Mouse (Mus musculus) embryonic facial prominence, embryonic 10.5 days (tissue): ENCODE results near the gene Ube2k. TPM values are rescaled to one million over a fixed set of nuclear protein-coding genes. Genes with fewer than 3 reads are reported as not detected.

Source experiments
- DNase-seq: peaks from one replicate; pipeline ENCODE4 v3.0.0-alpha.2; 2017; ENCODE audit warnings: low spot score
- H3K27ac ChIP-seq: fragments of 300-500 bp; sonication (generic); replicated peaks from 2 replicates; pipeline ENCODE4 v1.5.1; 2016; ENCODE audit warnings: mild to moderate bottlenecking
- H3K27me3 ChIP-seq: fragments of 300-500 bp; sonication (generic); replicated peaks from 2 replicates; pipeline ENCODE4 v1.6.1; 2016; ENCODE audit warnings: low read depth, mild to moderate bottlenecking; ENCODE audit not compliant: poor library complexity, severe bottlenecking
- H3K36me3 ChIP-seq: fragments of 300-500 bp; sonication (generic); replicated peaks from 2 replicates; pipeline ENCODE4 v1.6.1; 2016; ENCODE audit warnings: mild to moderate bottlenecking, moderate library complexity
- H3K4me1 ChIP-seq: fragments of 300-500 bp; sonication (generic); 2 replicates; pipeline ENCODE4 v1.6.1; 2016
- H3K4me3 ChIP-seq: fragments of 300-500 bp; sonication (generic); 2 replicates; pipeline ENCODE4 v1.5.1; 2016; ENCODE audit warnings: mild to moderate bottlenecking, moderate library complexity
- H3K9me3 ChIP-seq: fragments of 300-500 bp; sonication (generic); 2 replicates; pipeline ENCODE4 v1.6.1; 2016; ENCODE audit warnings: mild to moderate bottlenecking
- WGBS: fragments of 180-500 bp; shearing (Covaris S2); methylation state at CpG from one replicate; pipeline ENCODE4 v1.1.7; 2016; 5-methylcytosine and 5-hydroxymethylcytosine counted together
- polyA plus RNA-seq: library from polyadenylated mRNA; unstranded; fragments of >200 nt; fragmentation: Nextera tagmentation; extraction: Ambion mirVana; gene quantifications from 2 replicates; pipeline ENCODE4 v1.2.1, GENCODE M21; 2016

Ube2k gene
- polyA plus RNA-seq, 1 experiment from 2014 or later = 216 TPM

- WGBS = 90% methylated on average over 3 of the region's 3 CpGs
- Histone ChIP-seq H3K4me1 (peaks cover 14% of the 10 kb centered on the region), H3K4me3 (no peak overlapping the region)
Measured at GRCm38 (mm10) chr5:65541889-65542288, 4.9 kb downstream of the Ube2k start.

GRCm38 (mm10) chr5:65543491-65543890 lies 6.5 kb downstream of the Ube2k start:
- DNase-seq = no peak
- no peak overlapping the region for H3K4me3 ChIP-seq
- H3K27ac ChIP-seq = no peak overlapping the region
- H3K9me3 ChIP-seq = no peaks in the 10 kb centered on the region
- peaks cover 51% of the 10 kb centered on the region for H3K36me3 ChIP-seq
- WGBS = 85% methylated on average over 1 of the region's 1 CpGs
- peaks cover 12% of the 10 kb centered on the region for H3K4me1 ChIP-seq
- no peaks in the 10 kb centered on the region for H3K27me3 ChIP-seq

More at GRCm38 (mm10) chr5:65541889-65542288, 4.9 kb downstream of the Ube2k start:
- DNase-seq = no peak
- peaks cover 42% of the 10 kb centered on the region for H3K36me3 ChIP-seq
- no peaks in the 10 kb centered on the region for H3K9me3 ChIP-seq
- H3K27ac ChIP-seq = no peak overlapping the region
- no peaks in the 10 kb centered on the region for H3K27me3 ChIP-seq

GRCm38 (mm10) chr5:65544616-65545015 lies 7.6 kb downstream of the Ube2k start:
- H3K27ac ChIP-seq = no peak overlapping the region
- 91% methylated on average over 2 of the region's 2 CpGs for WGBS
- H3K9me3 ChIP-seq = no peaks in the 10 kb centered on the region
- H3K27me3 ChIP-seq = no peaks in the 10 kb centered on the region
- no peak overlapping the region for H3K4me3 ChIP-seq
- DNase-seq = no peak
- peaks cover 3% of the 10 kb centered on the region; the same call in 1 of the 2 replicates for H3K4me1 ChIP-seq
- peaks cover 55% of the 10 kb centered on the region for H3K36me3 ChIP-seq

- Histone ChIP-seq H3K9me3 (peaks cover 2% of the 10 kb centered on the region; the same call in 1 of the 2 replicates), H3K4me3 (no peak overlapping the region), H3K36me3 (peaks cover 71% of the 10 kb centered on the region), H3K4me1 (no peaks in the 10 kb centered on the region), H3K27ac (no peak overlapping the region), H3K27me3 (no peaks in the 10 kb centered on the region)
- DNase-seq = no peak
- 94% methylated on average over 1 of the region's 1 CpGs for WGBS
Measured at GRCm38 (mm10) chr5:65549677-65550076, 12.6 kb downstream of the Ube2k start.

GRCm38 (mm10) chr5:65557109-65557508 lies 20.1 kb downstream of the Ube2k start:
- no peak for DNase-seq
- Histone ChIP-seq H3K27ac (no peak overlapping the region), H3K4me1 (peaks cover 7% of the 10 kb centered on the region; the same call in 1 of the 2 replicates)

GRCm38 (mm10) chr5:65561125-65561893 lies 24.3 kb downstream of the Ube2k start:
- DNase-seq = peak; percentile 13
- no peaks in the 10 kb centered on the region for H3K9me3 ChIP-seq
- WGBS = 40% methylated on average over 20 of the region's 20 CpGs
- no peaks in the 10 kb centered on the region for H3K27me3 ChIP-seq
- no peak overlapping the region for H3K27ac ChIP-seq
- no peak overlapping the region; the same call in 1 of the 2 replicates for H3K4me3 ChIP-seq
- peaks cover 25% of the 10 kb centered on the region for H3K36me3 ChIP-seq
- H3K4me1 ChIP-seq = peaks cover 7% of the 10 kb centered on the region; the same call in 1 of the 2 replicates

More at GRCm38 (mm10) chr5:65557109-65557508, 20.1 kb downstream of the Ube2k start:
- no peak overlapping the region for H3K4me3 ChIP-seq
- H3K36me3 ChIP-seq = peaks cover 43% of the 10 kb centered on the region
- no peaks in the 10 kb centered on the region for H3K27me3 ChIP-seq
- peaks cover 2% of the 10 kb centered on the region; the same call in 1 of the 2 replicates for H3K9me3 ChIP-seq

GRCm38 (mm10) chr5:65565486-65565885 lies 28.5 kb downstream of the Ube2k start:
- H3K4me1 ChIP-seq = peaks cover 7% of the 10 kb centered on the region; the same call in 1 of the 2 replicates
- no peak for DNase-seq
- 88% methylated on average over 2 of the region's 2 CpGs for WGBS
- H3K27ac ChIP-seq = no peak overlapping the region
- no peaks in the 10 kb centered on the region for H3K9me3 ChIP-seq
- no peaks in the 10 kb centered on the region for H3K27me3 ChIP-seq
- no peak overlapping the region for H3K4me3 ChIP-seq
- peaks cover 49% of the 10 kb centered on the region for H3K36me3 ChIP-seq

- DNase-seq = no peak
- Histone ChIP-seq H3K36me3 (peaks cover 57% of the 10 kb centered on the region), H3K27me3 (no peaks in the 10 kb centered on the region), H3K27ac (no peak overlapping the region), H3K4me3 (no peak overlapping the region), H3K9me3 (no peaks in the 10 kb centered on the region), H3K4me1 (no peaks in the 10 kb centered on the region)
- 87% methylated on average over 2 of the region's 2 CpGs for WGBS
Measured at GRCm38 (mm10) chr5:65574876-65575275, 37.8 kb downstream of the Ube2k start.

- no peak for DNase-seq
- Histone ChIP-seq H3K9me3 (no peaks in the 10 kb centered on the region), H3K27ac (no peak overlapping the region), H3K4me3 (no peak overlapping the region), H3K27me3 (no peaks in the 10 kb centered on the region), H3K36me3 (peaks cover 57% of the 10 kb centered on the region), H3K4me1 (no peaks in the 10 kb centered on the region)
- 88% methylated on average over 2 of the region's 2 CpGs for WGBS
Measured at GRCm38 (mm10) chr5:65575896-65576295, 38.9 kb downstream of the Ube2k start.

GRCm38 (mm10) chr5:65578545-65578944 lies 41.5 kb downstream of the Ube2k start:
- Histone ChIP-seq H3K36me3 (peaks cover 64% of the 10 kb centered on the region), H3K4me1 (no peaks in the 10 kb centered on the region), H3K27me3 (no peaks in the 10 kb centered on the region), H3K9me3 (no peaks in the 10 kb centered on the region), H3K4me3 (no peak overlapping the region), H3K27ac (no peak overlapping the region)
- WGBS = 88% methylated on average over 3 of the region's 3 CpGs
- DNase-seq = no peak

- Histone ChIP-seq H3K4me1 (no peaks in the 10 kb centered on the region), H3K36me3 (peaks cover 87% of the 10 kb centered on the region), H3K27me3 (no peaks in the 10 kb centered on the region), H3K4me3 (no peak overlapping the region), H3K27ac (no peak overlapping the region), H3K9me3 (no peaks in the 10 kb centered on the region)
- DNase-seq = no peak
- WGBS = 87% methylated on average over 5 of the region's 5 CpGs
Measured at GRCm38 (mm10) chr5:65586291-65586690, 49.3 kb downstream of the Ube2k start.

- WGBS = 86% methylated on average over 1 of the region's 1 CpGs
- no peak for DNase-seq
- H3K36me3 ChIP-seq = peaks cover 92% of the 10 kb centered on the region
Measured at GRCm38 (mm10) chr5:65590199-65590598, 53.2 kb downstream of the Ube2k start.

GRCm38 (mm10) chr5:65592421-65592820 lies 55.4 kb downstream of the Ube2k start:
- Histone ChIP-seq H3K4me3 (no peak overlapping the region), H3K27me3 (no peaks in the 10 kb centered on the region), H3K36me3 (peaks cover 93% of the 10 kb centered on the region), H3K27ac (no peak overlapping the region), H3K4me1 (no peaks in the 10 kb centered on the region), H3K9me3 (no peaks in the 10 kb centered on the region)
- no peak for DNase-seq
- 91% methylated on average over 2 of the region's 2 CpGs for whole genome bisulfite sequencing

More at GRCm38 (mm10) chr5:65590199-65590598, 53.2 kb downstream of the Ube2k start:
- Histone ChIP-seq H3K27me3 (no peaks in the 10 kb centered on the region), H3K4me3 (no peak overlapping the region), H3K9me3 (no peaks in the 10 kb centered on the region), H3K27ac (no peak overlapping the region), H3K4me1 (no peaks in the 10 kb centered on the region)
